Mouse (Mus musculus): ENCODE measurements around the gene Celf2.

Gene Celf2

GRCm38 (mm10) chr2:6538031-6538430, 971.3 kb downstream of the Celf2 start:
- DNase-seq, result no peak

- DNase-seq, result no peak
Observed at GRCm38 (mm10) chr2:6537326-6537725, 972.0 kb downstream of the Celf2 start.

DNA sequence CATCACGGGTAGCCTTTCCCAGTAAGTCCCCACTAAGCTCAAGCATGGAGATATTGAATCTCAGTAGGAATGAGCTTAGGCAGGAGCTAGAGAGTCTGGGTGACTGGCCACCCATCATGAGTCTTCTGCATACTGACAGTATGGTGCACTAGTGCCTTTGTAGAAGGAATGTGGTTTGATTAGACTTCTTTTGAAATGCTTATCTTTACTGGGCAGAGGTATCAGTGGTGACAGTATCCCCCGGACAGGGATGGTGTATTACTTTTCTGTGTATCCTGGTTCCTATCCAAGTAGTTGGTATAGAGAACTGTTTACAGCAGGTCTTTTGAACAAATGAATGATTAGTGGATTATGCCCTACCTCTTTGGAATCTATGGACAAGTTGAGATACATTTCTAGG, 973.0 kb downstream of the Celf2 start:
- DNase-seq, result no peak

GRCm38 (mm10) chr2:6532341-6532740, 977.0 kb downstream of the Celf2 start:
- no peak for DNase-seq

GRCm38 (mm10) chr2:6528076-6528475, 981.3 kb downstream of the Celf2 start:
- no peak for DNase-seq

DNA sequence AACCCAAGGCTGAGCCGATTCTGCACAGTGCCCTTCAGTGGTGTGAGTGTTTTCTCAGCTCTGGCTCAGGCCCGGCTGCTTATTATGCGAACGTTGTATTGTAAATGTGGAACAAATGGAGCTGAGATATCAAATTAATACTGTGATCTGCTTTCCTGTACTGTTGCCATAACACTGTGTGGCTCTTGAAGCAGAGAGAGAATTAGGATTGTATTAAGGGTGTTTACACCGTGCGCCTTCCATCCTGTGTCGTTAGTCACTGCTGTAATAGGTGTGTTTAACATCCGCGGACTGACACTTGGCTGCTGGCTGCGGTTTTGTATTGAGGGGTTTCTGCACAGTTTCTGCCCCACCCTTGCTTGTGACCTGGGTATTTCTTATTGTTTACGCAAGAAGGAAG, 982.5 kb downstream of the Celf2 start:
- no peak for DNase-seq

DNA sequence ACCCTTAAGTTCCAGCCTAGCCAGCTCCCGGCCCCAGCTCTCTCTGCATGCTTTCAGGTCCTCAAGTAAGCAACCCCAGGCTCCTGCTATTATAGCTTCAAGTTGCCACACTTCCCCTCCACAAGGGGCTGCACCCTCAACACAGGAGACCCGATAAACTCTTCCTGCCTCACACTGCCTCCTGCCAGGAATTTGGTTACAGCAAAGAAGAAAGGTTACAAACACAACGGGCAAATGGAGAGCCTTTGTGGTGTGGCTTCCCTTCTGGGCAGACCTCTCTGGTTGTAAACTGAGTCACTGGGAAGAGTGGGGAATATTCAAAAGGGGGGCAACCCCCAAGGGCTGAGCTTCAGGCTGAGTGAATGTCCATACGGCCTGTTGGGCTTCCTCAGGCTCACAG, 983.1 kb downstream of the Celf2 start:
- no peak for DNase-seq

GRCm38 (mm10) chr2:6523924-6524300, 985.5 kb downstream of the Celf2 start:
- DNase-seq, result no peak

GRCm38 (mm10) chr2:6523261-6523923, 986.0 kb downstream of the Celf2 start:
- no peak for DNase-seq

DNA sequence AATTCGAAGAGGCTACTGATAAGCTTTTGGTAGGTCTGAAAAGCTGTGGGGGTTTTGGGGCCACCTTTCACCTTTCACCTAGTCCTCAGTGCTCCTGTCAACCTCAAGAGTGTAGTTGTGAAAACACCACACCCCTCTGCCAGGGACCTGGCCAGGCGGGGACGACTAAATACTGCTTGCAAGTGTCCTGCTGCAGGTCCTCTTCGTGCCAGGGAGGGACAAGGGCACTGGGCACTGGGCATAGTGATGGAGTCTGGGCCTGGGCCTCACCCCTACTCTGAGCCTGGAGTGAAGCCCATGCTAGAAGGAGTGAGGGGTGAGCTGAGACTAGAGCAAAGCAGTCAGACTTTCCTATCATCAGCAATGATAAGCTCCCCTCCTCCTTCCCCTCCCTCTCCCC, 987.0 kb downstream of the Celf2 start:
- DNase-seq, result no peak

- no peak for DNase-seq
Observed at GRCm38 (mm10) chr2:6513176-6513575, 996.2 kb downstream of the Celf2 start.

DNA sequence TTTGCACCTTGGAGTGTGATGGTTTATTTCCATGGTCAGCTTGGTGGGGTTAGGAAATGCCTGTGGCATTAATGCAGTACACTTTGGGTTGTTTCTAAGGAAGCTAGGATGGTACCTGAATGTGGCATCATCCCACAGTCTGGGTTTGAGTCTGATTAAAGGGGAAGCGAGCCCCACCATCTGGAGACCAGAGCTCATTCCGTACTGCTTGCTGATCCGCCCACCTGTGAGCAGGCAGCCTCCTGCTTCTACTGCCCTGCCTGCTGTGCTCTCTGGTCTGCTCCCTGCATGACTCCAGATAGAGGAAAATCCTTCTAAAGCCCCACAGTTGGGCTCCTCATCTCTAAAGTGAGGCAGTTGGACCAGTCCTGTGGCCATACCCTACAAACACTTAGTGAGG, 1002.3 kb downstream of the Celf2 start:
- no peak for DNase-seq

GRCm38 (mm10) chr2:6505979-6506811, 1003.2 kb downstream of the Celf2 start:
- no peak for DNase-seq

GRCm38 (mm10) chr2:6505531-6505930, 1003.8 kb downstream of the Celf2 start:
- DNase-seq, result no peak

GRCm38 (mm10) chr2:6498101-6498500, 1011.3 kb downstream of the Celf2 start:
- DNase-seq, result no peak

- no peak for DNase-seq
Observed at GRCm38 (mm10) chr2:6497636-6498035, 1011.7 kb downstream of the Celf2 start.

- no peak for DNase-seq
Observed at GRCm38 (mm10) chr2:6493886-6494285, 1015.5 kb downstream of the Celf2 start.

DNA sequence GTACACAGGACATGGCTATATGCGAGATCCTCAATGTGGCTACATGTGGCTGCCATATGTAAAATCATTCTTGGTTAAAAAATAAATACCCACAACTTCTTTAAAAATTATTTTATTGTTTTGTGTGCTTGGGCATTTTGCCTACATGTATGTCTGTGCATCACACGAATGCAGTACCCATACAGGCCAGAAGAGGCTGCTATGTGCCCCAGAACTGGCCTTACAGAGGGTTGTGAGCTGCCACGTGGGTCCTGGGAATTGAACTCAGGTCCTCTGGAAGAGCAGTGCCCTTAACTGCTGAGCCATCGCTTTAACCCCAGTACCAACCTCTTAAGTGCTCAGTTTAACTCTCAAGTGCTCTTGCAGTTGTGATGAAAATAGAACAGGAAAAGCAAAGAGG, 1018.5 kb downstream of the Celf2 start:
- DNase-seq, result no peak

- no peak for DNase-seq
Observed at GRCm38 (mm10) chr2:6490076-6490475, 1019.3 kb downstream of the Celf2 start.
